Mouse (Mus musculus) brain, embryonic 14.5 days (tissue): ENCODE data around the gene Ptma. TPM values are rescaled to one million over a fixed set of nuclear protein-coding genes. Genes with fewer than 3 reads are reported as not detected.
"Not testable (repeated sequence)": the region's sequence is repeated elsewhere in the genome, so short reads cannot be mapped to it uniquely, and the experiment has no call there.

Experiments used
- DNase-seq: peaks from one replicate; pipeline ENCODE4 v3.0.0-alpha.2; 2011; ENCODE audit warnings: low read depth
- CTCF ChIP-seq: fragments of 200-500 bp; IDR thresholded peaks from 2 replicates; pipeline ENCODE4 v1.5.1; 2012; ENCODE audit warnings: inconsistent platforms, mild to moderate bottlenecking, moderate library complexity, borderline replicate concordance; ENCODE audit not compliant: insufficient read depth, insufficient read length; ENCODE audit errors: extremely low read depth
- POLR2A ChIP-seq: fragments of 200-500 bp; IDR thresholded peaks from 2 replicates; pipeline ENCODE4 v1.6.1; 2012; ENCODE audit warnings: mild to moderate bottlenecking, inconsistent platforms, borderline replicate concordance; ENCODE audit not compliant: poor library complexity, insufficient read depth, insufficient read length, severe bottlenecking; ENCODE audit errors: extremely low read depth
- polyA plus RNA-seq: library from polyadenylated mRNA; depleted of rRNA; stranded (reverse); fragments of >200 nt; gene quantifications from 2 replicates; pipeline ENCODE4 v1.2.3, GENCODE M21; 2012

Gene Ptma
- polyA plus RNA-seq, 1 experiment = 2,420 TPM

GRCm38 (mm10) chr1:86533411-86534130 lies 7.0 kb downstream of the Ptma start:
- DNase-seq = peak; percentile 41
- no peak for TF ChIP-seq CTCF
- no peak for TF ChIP-seq POLR2A

DNA sequence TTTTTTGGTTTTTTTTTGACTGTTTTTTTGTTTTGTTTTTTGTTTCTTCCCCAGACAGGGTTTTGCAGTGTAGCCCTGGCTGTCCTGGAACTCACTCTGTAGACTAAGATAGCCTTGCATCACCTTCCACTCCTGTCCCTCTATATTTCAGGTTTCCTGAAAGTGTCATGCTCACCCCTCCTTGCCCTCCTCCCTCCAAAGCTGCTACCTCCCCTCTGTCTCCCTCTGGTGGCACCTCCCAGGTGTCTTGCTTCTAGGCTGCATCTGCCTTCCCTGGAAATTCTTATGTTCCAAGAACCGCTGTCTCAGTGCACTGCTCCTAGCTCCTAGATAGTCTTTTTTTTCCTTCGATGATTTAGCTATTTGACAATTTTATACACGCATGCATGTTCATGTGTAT lies 11.9 kb downstream of the Ptma start:
- TF ChIP-seq CTCF = peak; percentile 41; the same call in 1 of the 2 replicates
- no peak for TF ChIP-seq POLR2A

GRCm38 (mm10) chr1:86539583-86539982 lies 13.1 kb downstream of the Ptma start:
- DNase-seq = not testable (repeated sequence)

More for the DNA sequence above, 11.9 kb downstream of the Ptma start:
- DNase-seq = peak; percentile 12

- TF ChIP-seq CTCF (no peak), POLR2A (no peak)
- DNase-seq = no peak
Observed at GRCm38 (mm10) chr1:86542584-86542983, 16.1 kb downstream of the Ptma start.

GRCm38 (mm10) chr1:86546797-86547196 lies 20.3 kb downstream of the Ptma start:
- no peak for TF ChIP-seq POLR2A
- no peak for TF ChIP-seq CTCF
- peak; percentile 40 for DNase-seq

DNA sequence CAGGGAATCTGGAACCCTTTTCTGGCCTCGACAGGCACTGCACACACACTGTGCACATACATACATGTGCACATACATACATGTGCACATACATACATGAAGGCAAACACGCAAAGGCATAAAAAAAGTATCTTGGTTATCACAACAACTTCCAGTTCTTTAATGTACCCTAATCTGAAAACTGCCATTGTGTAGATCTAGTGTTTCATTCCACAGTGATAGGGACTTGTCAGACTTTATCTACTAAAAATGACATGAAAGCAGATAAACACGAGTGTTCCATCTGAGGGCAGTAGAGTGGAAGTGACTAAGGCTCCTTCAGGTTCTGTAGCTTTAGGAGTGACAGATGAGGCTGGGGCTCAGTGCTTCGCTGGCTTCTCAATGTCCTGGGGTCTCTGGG lies 24.8 kb downstream of the Ptma start:
- no peak for TF ChIP-seq CTCF
- TF ChIP-seq POLR2A = no peak
- no peak for DNase-seq

DNA sequence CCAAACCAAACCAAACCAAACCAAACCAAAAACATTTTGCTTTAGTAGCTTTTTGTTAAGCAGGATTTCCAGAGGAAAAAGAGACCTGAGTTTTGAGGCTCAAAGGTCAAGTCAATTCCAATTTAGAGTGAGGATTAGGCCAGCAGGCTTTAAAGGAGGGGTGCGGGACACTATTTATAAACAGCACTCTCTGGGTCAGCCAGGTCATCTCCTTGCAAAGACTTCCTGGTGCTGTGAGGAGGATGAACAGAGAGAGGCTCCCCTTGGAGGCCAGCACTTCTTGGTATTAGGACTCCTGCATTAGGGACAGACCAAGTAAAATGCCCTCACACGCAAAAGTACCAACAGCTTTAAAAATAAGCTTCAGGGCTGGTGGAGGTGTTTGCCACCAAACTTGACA lies 25.4 kb downstream of the Ptma start:
- DNase-seq = no peak
- TF ChIP-seq CTCF (no peak), POLR2A (no peak)

DNA sequence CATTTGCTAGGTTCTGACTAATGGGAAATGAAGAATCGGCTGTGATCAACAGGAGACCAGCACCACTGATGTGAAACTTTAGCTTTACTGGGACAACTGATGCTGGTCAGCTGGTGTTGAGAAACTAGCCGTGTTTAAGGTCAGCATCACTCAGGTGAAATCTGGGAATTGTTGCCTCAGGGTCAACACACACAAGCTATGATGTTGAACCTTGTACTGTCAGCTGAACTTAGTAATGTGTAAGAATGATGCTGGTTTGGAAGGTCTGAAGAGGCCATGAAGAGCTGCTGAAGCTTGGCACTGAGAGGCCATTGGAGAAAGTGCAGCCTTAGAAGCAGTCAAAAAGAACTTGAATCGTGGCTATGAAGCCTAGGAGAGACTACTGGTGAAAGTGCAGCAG lies 29.1 kb downstream of the Ptma start:
- DNase-seq = no peak
- TF ChIP-seq POLR2A = no peak
- no peak for TF ChIP-seq CTCF

- DNase-seq = no peak
Observed at GRCm38 (mm10) chr1:86557872-86558271, 31.3 kb downstream of the Ptma start.

GRCm38 (mm10) chr1:86559232-86559631 lies 32.7 kb downstream of the Ptma start:
- DNase-seq = no peak
- TF ChIP-seq POLR2A (no peak), CTCF (no peak)

More at GRCm38 (mm10) chr1:86557872-86558271, 31.3 kb downstream of the Ptma start:
- TF ChIP-seq CTCF = no peak
- no peak for TF ChIP-seq POLR2A

DNA sequence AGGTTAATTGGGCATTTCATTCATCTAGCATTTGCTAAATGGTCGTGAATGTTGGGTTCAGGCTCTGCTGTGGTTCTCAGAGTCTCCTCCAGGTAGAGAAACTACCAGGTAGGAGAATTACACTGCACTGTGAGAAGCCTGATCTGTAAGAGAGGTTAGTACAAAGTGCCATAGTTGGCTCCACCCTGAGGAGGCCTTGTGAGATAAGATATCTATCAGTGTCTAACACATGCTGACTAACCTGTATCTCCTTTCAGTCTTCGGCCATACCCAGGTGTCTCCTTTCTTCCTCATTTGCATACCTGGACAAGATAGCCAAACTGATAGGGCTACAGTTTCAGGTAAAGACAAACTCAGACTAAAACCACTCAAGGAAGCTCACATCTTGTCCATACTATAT lies 36.1 kb downstream of the Ptma start:
- DNase-seq = no peak
- TF ChIP-seq POLR2A (no peak), CTCF (no peak)

DNA sequence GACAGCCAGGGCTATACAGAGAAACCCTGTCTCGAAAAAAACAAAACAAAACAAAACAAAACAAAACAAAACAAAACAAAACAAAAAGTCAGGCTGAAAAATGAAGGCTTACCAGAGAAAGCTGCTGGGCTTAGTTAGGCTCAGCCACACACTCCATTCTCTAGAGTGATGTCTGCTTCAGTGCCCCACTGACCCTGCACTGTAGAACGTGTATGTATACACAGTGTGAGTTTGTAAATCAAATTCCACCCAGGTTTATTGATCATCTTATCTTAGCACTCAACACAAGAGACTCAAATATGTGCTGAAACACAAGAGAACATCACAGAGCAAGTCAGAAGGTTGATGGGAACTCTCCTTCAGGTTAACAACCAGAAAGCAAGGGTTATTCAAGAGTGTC lies 41.9 kb downstream of the Ptma start:
- DNase-seq = no peak
- TF ChIP-seq CTCF (no peak), POLR2A (no peak)
